Mouse (Mus musculus) forebrain, embryonic 13.5 days (tissue): ENCODE measurements around the gene Cemip. TPM values are rescaled to one million over a fixed set of nuclear protein-coding genes. Genes with fewer than 3 reads are reported as not detected.
"Not testable (repeated sequence)": the region's sequence is repeated elsewhere in the genome, so short reads cannot be mapped to it uniquely, and the experiment has no call there.

Source experiments
- ATAC-seq: fragments of 200-750 bp; cut with Nextera tagmentation; 2 replicates; pipeline ENCODE4 v1.8.0; 2017
- H3K27ac ChIP-seq: fragments of 300-500 bp; sonication (generic); 2 replicates; pipeline ENCODE4 v1.5.1; 2015; ENCODE audit warnings: inconsistent platforms, mild to moderate bottlenecking, moderate library complexity
- H3K27me3 ChIP-seq: fragments of 300-500 bp; sonication (generic); 2 replicates; pipeline ENCODE4 v1.6.1; 2015; ENCODE audit warnings: mild to moderate bottlenecking, inconsistent platforms
- H3K36me3 ChIP-seq: fragments of 300-500 bp; sonication (generic); 2 replicates; pipeline ENCODE4 v1.6.1; 2015; ENCODE audit warnings: mild to moderate bottlenecking, inconsistent platforms; ENCODE audit not compliant: poor library complexity, severe bottlenecking
- H3K4me1 ChIP-seq: fragments of 300-500 bp; sonication (generic); 2 replicates; pipeline ENCODE4 v1.6.1; 2015; ENCODE audit warnings: inconsistent platforms
- H3K4me2 ChIP-seq: fragments of 300-500 bp; sonication (generic); 2 replicates; pipeline ENCODE4 v1.6.1; 2015; ENCODE audit warnings: inconsistent platforms, mild to moderate bottlenecking, moderate library complexity
- H3K4me3 ChIP-seq: fragments of 300-500 bp; sonication (generic); 2 replicates; pipeline ENCODE4 v1.5.1; 2015; ENCODE audit warnings: mild to moderate bottlenecking, inconsistent platforms
- H3K9ac ChIP-seq: fragments of 300-500 bp; sonication (generic); 2 replicates; pipeline ENCODE4 v1.6.1; 2015; ENCODE audit warnings: mild to moderate bottlenecking, inconsistent platforms
- H3K9me3 ChIP-seq: fragments of 300-500 bp; sonication (generic); replicated peaks from 2 replicates; pipeline ENCODE4 v1.6.1; 2016; ENCODE audit warnings: inconsistent platforms
- WGBS: fragments of 180-500 bp; shearing (Covaris S2); methylation state at CpG from one replicate; pipeline ENCODE4 v1.1.7; 2015; 5-methylcytosine and 5-hydroxymethylcytosine counted together
- polyA plus RNA-seq: library from polyadenylated mRNA; unstranded; fragments of >200 nt; fragmentation: Nextera tagmentation; extraction: Ambion mirVana; gene quantifications from 2 replicates; pipeline ENCODE4 v1.2.1, GENCODE M21; 2015

The Cemip gene
- polyA plus RNA-seq, 1 experiment from 2014 or later: 0.81 TPM

DNA sequence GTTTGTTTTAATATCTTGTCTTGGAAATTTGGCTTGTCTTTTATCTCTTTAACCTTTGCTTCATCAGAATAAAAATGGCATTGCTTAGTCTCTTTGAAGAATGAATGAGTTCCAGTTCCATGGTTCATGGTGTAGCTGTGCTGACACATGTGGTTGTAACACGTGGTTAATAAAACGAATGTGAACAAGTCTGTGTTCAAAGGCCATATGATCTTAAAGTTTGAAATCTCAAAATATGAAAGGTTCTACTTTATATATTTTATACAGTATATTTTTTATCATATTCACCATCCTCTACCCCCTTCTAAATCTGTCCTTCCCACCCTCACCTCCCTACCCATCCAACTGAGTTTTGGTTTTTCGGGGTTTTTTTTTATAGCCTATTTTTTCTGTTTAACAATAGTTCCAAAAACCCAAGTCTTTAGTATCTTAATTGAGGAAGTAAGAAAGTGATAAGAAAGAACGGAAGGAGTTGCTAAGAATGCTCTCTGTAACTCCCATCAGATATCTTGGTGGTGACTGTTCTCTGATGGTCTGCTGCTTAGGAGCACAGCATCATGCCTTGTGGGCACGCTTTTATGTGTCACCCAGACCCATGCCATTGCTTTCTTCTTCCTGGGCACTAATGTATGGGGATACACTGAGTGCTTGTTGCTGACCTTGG is 190.1 kb downstream of the Cemip start:
- H3K4me2 ChIP-seq: no peak overlapping the region
- peaks cover 49% of the 10 kb centered on the region for H3K36me3 ChIP-seq

DNA sequence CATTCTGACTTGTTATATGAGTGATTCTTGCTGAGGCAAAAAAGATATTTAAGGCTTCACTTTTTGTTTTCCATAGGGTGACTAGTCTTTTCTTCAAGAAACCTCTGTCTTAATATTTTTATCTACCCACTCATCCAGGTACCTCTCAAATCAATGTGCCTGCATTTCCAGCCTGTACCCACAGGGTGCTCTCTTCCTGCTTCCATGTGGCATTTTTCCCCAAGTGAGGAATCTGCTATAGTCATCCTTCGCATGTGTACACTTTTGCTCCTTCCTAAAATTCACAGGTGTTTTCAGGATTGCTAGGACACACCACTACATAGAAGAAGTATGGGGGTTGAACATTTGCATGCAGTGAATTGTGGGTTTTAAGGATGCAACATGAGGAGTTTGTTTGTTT is 192.0 kb downstream of the Cemip start:
- ATAC-seq: no peak
- Histone ChIP-seq H3K4me1 (peaks cover 18% of the 10 kb centered on the region), H3K9me3 (no peaks in the 10 kb centered on the region), H3K9ac (no peak overlapping the region), H3K36me3 (peaks cover 36% of the 10 kb centered on the region), H3K27me3 (no peaks in the 10 kb centered on the region), H3K4me2 (no peak overlapping the region), H3K4me3 (no peak overlapping the region), H3K27ac (no peak overlapping the region)
- WGBS: 90% methylated on average over 1 of the region's 1 CpGs

More for the DNA sequence above, 190.1 kb downstream of the Cemip start:
- Histone ChIP-seq H3K4me3 (no peak overlapping the region), H3K27ac (no peak overlapping the region), H3K9ac (no peak overlapping the region), H3K9me3 (no peaks in the 10 kb centered on the region), H3K27me3 (no peaks in the 10 kb centered on the region), H3K4me1 (peaks cover 18% of the 10 kb centered on the region)
- WGBS: 95% methylated on average over 5 of the region's 5 CpGs
- ATAC-seq: no peak

DNA sequence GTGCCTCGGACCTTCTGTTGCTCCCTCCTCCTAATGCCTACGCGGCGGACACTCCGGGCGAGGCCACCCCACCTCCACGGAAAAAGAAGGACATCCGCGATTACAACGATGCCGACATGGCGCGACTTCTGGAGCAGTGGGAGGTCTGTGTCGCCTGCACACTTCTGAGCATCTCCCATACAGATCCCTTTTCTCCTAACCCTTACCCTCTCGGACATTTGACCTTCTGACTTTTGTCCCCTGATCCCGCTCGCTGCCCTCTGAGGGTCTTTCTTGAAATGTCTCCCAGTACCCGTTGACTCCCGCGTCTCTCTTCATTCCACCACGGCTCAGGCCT is 194.0 kb downstream of the Cemip start:
- peaks cover 15% of the 10 kb centered on the region for H3K36me3 ChIP-seq
- no peaks in the 10 kb centered on the region for H3K9me3 ChIP-seq
- peaks cover 18% of the 10 kb centered on the region for H3K4me1 ChIP-seq
- H3K9ac ChIP-seq: peak overlapping the region; percentile 83
- no peak for ATAC-seq
- under 1% methylated on average over 21 of the region's 21 CpGs for WGBS
- peak overlapping the region; percentile 70 for H3K4me3 ChIP-seq
- peak overlapping the region; percentile 69 for H3K4me2 ChIP-seq
- peak overlapping the region; percentile 74 for H3K27ac ChIP-seq
- no peaks in the 10 kb centered on the region for H3K27me3 ChIP-seq

DNA sequence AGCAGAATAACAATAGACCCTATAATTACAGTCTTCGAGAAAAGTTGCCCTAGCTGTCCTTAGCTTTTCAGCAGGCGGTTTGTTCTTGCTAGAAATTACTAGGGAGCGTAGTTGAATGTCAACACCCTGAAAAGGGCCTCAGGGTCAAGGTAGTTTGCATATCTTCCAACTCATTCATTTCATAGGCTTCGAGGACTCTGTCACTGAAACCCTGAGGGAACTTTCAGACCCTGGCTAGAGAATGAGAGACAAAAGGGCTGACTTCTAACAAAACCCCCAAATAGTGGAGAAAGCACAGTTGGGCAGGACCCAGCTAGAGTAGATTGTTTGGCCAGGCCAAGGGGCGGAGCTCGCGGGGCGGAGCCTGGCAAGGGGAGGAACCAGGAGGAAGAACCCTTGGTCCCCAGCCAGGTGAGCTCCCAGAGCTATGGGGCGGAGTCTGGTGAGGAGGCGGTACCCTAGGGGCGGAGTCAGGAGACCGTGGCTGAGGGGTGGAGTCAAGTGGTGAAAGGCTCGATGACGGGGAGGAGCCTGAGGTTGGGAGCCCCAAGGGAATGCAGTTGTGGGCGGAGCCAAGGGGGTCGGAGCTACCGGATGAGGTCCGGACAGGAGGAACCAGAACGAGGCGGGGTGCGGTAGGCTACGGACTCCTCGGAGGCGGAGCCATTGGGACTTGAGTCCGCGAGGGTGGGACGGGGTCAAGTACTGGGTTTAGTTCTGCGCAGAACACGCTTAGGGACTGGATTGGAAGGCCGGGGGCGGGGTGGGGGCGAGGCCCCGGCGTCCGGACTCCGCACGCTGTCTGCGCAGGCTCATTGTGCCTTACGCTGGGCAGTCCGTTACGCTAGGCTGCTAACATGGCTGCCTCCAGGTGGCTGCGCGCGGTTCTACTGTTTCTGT is 194.6 kb downstream of the Cemip start:
- H3K9me3 ChIP-seq: no peaks in the 10 kb centered on the region
- H3K36me3 ChIP-seq: peaks cover 12% of the 10 kb centered on the region
- no peaks in the 10 kb centered on the region for H3K27me3 ChIP-seq
- H3K4me2 ChIP-seq: peak overlapping the region; percentile 69
- WGBS: 3% methylated on average over 44 of the region's 44 CpGs
- peak; percentile 97 for ATAC-seq
- peak overlapping the region; percentile 70 for H3K4me3 ChIP-seq
- H3K27ac ChIP-seq: peak overlapping the region; percentile 74
- H3K4me1 ChIP-seq: peaks cover 18% of the 10 kb centered on the region
- peak overlapping the region; percentile 83 for H3K9ac ChIP-seq

DNA sequence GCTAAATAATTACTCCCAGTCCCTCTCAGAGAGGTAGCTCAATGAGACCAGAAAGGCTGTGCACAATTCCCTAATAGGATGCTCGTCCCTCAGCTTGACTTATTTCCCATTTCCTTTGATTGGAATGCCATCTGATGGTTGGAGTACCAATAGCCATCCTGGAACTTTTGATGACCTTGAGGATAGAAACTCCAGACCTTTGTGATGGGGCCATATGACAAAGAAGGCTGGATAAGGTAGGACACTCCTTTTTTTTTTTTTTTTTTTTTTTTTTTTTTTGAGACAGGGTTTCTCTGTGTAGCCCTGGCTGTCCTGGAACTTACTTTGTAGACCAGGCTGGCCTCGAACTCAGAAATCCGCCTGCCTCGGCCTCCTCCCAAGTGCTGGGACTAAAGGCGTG is 196.4 kb downstream of the Cemip start:
- H3K4me2 ChIP-seq, H3K4me3 ChIP-seq, H3K9ac ChIP-seq, ATAC-seq, H3K27ac ChIP-seq, H3K27me3 ChIP-seq, H3K9me3 ChIP-seq, H3K36me3 ChIP-seq: not testable (repeated sequence)
- 89% methylated on average over 5 of the region's 5 CpGs for WGBS
- H3K4me1 ChIP-seq: peaks cover 19% of the 10 kb centered on the region

DNA sequence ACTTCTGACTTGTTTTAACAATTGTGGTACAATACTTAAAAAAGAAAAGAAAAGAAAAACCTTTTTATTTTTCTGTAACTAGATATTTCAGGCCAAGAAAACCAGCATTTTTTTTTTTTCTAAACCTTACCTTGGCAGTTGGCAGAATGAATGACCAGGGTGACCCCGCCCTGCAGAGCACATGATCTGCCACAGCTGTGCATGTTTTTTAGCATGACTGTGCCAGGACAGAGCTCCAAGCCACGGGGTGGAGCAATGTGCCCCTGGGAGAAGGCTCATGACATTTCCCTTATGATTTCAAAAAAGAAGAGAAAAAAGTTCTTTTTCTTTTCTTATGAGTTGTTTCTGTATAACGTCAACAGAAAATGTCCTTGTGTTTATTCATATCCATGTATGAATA is 196.9 kb downstream of the Cemip start:
- Histone ChIP-seq H3K4me3 (no peak overlapping the region), H3K36me3 (no peaks in the 10 kb centered on the region), H3K9ac (no peak overlapping the region), H3K4me2 (no peak overlapping the region), H3K27ac (no peak overlapping the region), H3K27me3 (no peaks in the 10 kb centered on the region), H3K4me1 (peaks cover 21% of the 10 kb centered on the region), H3K9me3 (no peaks in the 10 kb centered on the region)
- ATAC-seq: no peak
- 69% methylated on average over 3 of the region's 3 CpGs for whole genome bisulfite sequencing

DNA sequence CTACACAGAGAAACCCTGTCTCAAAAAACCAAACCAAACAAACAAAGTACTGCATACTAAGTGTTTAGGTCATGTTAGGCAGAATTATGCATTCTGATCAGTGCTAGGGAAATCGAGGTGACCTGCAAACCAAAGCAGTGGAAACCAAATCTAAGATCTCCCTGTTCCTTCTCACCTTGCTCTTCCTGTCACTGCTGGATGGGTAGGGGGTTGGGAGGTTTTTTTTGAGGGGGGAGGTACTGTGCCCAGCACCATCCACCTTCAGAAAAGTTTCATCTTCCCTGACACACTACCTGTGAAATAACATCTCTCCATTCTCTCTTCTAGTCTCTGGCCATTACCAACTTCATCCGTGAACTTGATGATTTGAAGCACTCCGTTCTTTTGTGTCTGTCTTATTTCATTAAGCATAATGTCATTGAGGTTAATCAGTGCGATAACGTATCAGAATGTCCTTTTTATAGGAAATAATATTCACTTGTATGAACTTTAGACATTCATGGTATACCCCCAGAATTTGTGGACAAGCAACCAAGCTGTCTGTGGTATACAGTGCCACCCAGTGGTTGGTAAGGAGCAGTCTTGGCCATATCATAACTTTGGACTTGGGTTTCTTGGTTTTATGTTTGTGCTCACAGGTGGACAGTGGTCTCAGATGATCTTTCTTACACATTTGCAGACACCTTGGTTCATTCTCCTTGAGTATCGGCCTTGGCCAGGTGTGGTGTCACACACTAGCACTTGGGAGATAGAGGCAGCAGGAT is 199.8 kb downstream of the Cemip start:
- H3K9me3 ChIP-seq: no peaks in the 10 kb centered on the region
- peaks cover 25% of the 10 kb centered on the region for H3K4me1 ChIP-seq
- no peaks in the 10 kb centered on the region for H3K27me3 ChIP-seq
- H3K4me2 ChIP-seq: no peak overlapping the region
- WGBS: 93% methylated on average over 6 of the region's 6 CpGs
- no peak overlapping the region for H3K4me3 ChIP-seq
- H3K27ac ChIP-seq: no peak overlapping the region
- no peak for ATAC-seq
- H3K9ac ChIP-seq: no peak overlapping the region
- H3K36me3 ChIP-seq: peaks cover 10% of the 10 kb centered on the region

DNA sequence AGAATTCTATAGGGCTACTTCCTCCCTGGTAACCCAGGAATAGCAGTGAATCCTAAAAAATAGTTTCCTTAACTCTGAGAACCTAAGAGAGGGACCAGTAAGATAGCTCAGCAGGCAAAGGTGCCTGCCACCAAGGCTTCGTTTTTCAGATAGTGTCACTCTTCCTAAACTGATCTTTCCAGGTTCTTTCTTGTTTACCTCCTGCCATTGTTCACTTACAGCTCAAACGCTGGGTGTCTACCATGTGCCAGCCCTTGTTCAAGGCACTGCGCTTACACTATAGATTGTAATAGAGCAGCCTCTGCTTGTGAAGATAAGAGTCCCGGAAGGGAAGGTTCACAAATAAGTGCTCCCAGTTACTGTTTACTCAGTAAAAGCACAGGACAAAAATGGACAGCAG is 200.5 kb downstream of the Cemip start:
- Histone ChIP-seq H3K4me2 (no peak overlapping the region), H3K9me3 (no peaks in the 10 kb centered on the region), H3K9ac (no peak overlapping the region), H3K36me3 (peaks cover 10% of the 10 kb centered on the region), H3K27ac (no peak overlapping the region), H3K4me3 (no peak overlapping the region), H3K4me1 (peaks cover 32% of the 10 kb centered on the region), H3K27me3 (no peaks in the 10 kb centered on the region)
- 93% methylated on average over 4 of the region's 4 CpGs for WGBS
- ATAC-seq: no peak

DNA sequence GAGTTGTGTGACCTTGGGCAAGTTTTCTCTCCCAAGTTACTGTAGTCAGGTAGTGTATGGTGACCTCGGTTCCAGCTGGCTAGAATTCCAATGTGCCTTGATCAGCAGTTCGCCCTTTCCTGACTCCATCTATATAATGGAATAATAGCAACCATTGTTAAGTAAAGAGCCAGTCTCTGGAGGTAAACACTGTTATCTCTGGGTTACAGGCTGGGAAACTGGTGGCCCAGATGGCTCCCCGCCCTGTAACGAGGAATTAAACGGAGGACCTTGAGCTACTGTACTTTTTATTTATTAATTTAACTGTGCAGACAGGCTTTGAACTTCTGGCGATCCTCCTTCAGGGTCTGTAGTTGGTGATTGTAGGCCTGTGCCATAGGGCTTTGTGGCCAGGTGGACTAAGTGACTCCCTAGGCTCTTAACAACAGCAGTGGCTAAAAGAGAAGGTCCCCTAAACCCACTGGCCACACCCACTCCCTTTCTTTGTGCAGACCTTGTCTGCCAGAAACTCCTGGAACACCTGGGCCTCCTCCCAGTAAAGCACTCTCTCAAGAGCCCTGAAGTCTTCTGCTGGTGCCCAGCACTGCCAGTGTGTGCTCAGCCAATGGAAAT is 201.3 kb downstream of the Cemip start:
- whole genome bisulfite sequencing: 44% methylated on average over 6 of the region's 6 CpGs
- Histone ChIP-seq H3K4me3 (peak overlapping the region; percentile 75), H3K4me2 (peak overlapping the region; percentile 90), H3K27ac (0 out of 2 replicates have a peak overlapping the region, but pooled peaks have one; percentile 90), H3K27me3 (no peaks in the 10 kb centered on the region), H3K9ac (peak overlapping the region; percentile 90), H3K9me3 (no peaks in the 10 kb centered on the region), H3K4me1 (peaks cover 39% of the 10 kb centered on the region), H3K36me3 (peaks cover 10% of the 10 kb centered on the region)
- no peak for ATAC-seq

DNA sequence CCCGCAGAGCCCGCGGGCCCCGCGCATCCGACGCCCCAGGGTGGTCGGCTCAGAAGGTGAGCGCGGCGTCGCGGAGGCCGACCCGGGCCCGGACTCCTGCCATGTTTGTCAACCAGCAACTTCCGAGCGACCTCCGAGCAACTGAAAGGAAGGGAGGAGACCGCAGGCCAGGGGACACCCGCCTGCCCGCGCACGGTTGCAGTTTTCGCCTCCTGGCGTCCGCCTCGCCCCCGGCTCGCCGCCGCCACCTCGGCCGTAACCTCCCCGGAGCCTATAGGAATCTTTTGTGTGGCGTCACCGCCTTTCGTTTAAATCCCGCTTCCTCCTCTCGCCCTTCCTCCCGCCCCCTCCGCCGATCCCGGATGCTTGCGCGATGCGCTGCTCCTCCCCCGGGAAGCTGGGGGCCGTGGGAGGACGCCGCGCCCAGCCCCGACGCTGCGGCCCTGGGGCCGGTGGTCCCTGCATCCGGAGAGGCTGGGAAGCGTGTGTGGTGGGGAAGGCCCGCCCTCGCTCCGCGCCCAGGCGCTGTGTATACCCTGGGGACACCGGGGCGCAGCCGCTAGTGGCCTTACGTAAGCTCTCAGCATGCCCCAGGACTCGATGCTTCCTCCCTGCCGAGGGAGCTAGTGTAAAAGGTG is 202.2 kb downstream of the Cemip start, which contains the start of the genes Tlnrd1 and Mesd:
Gene Tlnrd1 (minus strand): TSS at position 285 of the 638 bp plus-strand sequence.
Gene Mesd (plus strand): TSS at position 446 of the 638 bp plus-strand sequence.
- H3K36me3 ChIP-seq: peaks cover 10% of the 10 kb centered on the region
- WGBS: 0% methylated on average over 61 of the region's 69 CpGs
- H3K4me1 ChIP-seq: peaks cover 48% of the 10 kb centered on the region
- H3K9me3 ChIP-seq: no peaks in the 10 kb centered on the region
- peak; percentile 86 for ATAC-seq
- peak within 1 kb of the TSS; percentile 90 for H3K27ac ChIP-seq
- peak within 1 kb of the TSS; percentile 75 for H3K4me3 ChIP-seq
- peak within 1 kb of the TSS; percentile 90 for H3K9ac ChIP-seq
- peak within 1 kb of the TSS; percentile 90 for H3K4me2 ChIP-seq
- H3K27me3 ChIP-seq: no peaks in the 10 kb centered on the region

DNA sequence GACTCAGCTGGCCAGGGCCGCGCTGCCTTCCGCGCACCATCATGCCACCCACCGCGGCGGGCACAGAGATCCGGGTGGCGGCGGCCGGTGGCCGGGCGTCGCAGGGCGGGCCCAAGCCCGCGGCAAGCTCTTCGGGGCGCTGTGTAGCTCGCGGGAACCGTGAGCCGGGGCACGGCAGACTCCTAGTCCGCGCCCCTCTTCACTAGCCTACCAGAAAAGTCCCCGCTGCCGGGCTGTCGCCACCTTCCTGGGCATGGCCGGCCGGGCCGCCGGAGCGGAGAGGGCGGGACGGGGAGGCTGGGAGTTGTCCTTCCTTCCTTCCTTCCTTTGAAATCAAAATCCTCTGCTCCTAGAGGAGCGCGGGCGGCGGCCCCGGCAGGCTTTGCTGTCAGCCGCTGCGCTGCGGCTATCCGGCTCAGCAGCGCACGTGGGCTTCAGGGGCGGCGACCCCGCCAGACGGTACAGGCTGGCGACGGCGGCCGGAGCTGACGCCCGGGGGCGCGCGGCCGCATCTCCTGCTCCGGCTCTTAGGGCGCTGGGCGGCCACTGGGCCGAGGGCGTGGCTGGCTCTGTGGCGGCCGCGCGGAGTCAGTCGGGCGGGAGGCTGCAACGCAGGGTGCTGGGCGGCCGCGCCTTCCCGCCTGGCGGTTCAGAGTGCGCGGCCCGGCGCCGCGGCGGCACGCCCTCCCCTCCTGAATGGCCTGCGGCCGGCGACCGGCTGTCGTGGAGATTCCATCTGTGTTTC is 202.9 kb downstream of the Cemip start:
- peak overlapping the region; percentile 75 for H3K4me3 ChIP-seq
- H3K9me3 ChIP-seq: no peaks in the 10 kb centered on the region
- peak overlapping the region; percentile 90 for H3K27ac ChIP-seq
- peaks cover 10% of the 10 kb centered on the region for H3K36me3 ChIP-seq
- H3K4me2 ChIP-seq: peak overlapping the region; percentile 90
- ATAC-seq: peak; percentile 68
- under 1% methylated on average over 55 of the region's 91 CpGs for WGBS
- H3K4me1 ChIP-seq: peaks cover 55% of the 10 kb centered on the region
- peak overlapping the region; percentile 90 for H3K9ac ChIP-seq
- H3K27me3 ChIP-seq: no peaks in the 10 kb centered on the region
